Mouse (Mus musculus) left cerebral cortex, adult 2 months (tissue): Measurements from ENCODE around the gene Gm32742. TPM values are rescaled to one million over a fixed set of nuclear protein-coding genes. Genes with fewer than 3 reads are reported as not detected.

Experiments used
- DNase-seq, 2 experiments: peaks; one replicate each; pipeline ENCODE4 v3.0.0; 2021 to 2022; ENCODE audit warnings: low spot score in 2 of 2, mixed read lengths in 1 of 2; ENCODE audit errors: extremely low spot score in 1 of 2
- H3K27ac ChIP-seq: fragments of 200-600 bp; 2 replicates; pipeline ENCODE4 v1.8.1; 2022
- H3K4me3 ChIP-seq: fragments of 200-600 bp; 2 replicates; pipeline ENCODE4 v1.8.1; 2022
- CTCF ChIP-seq: fragments of 200-600 bp; IDR thresholded peaks from 2 replicates; pipeline ENCODE4 v1.8.1; 2022; ENCODE audit warnings: antibody characterized with exemption, mild to moderate bottlenecking, moderate library complexity
- intact Hi-C: fragments of 180-260 bp; cut with DNase I; formaldehyde crosslinking; loops from one replicate; pipeline ENCODE4 v1.15.1; 2025
- total RNA-seq, 2 experiments: library from RNA; stranded (reverse); gene quantifications; 2 replicates each; pipeline ENCODE4 v1.2.3; 2021

The Gm32742 gene
- total RNA-seq, 2 experiments from 2014 or later = not detected

DNA sequence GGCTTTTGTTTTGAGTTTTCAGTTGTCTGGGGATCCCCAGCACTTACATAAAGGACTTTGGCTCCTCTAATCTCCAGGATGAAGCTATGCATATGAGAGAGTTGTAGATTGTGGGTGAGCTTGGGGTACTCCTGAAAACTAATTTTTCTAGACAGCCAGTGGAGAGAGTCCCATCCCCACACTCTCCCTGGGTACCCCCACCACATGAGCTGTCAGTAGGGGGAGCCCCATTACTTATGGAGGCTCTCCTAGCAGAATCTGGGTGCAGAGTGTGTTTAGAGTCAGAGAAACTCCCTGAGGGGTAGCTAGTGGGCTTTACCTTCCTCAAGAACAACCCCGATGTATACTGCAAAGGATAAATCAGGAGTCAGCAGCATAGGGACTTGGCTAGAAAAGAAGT lies 13.0 kb upstream of the Gm32742 start:
- DNase-seq = no peak
- intact Hi-C loops = no loop called here
- no peak overlapping the region for H3K4me3 ChIP-seq
- no peak overlapping the region for H3K27ac ChIP-seq
- peak; percentile 43 for TF ChIP-seq CTCF

- intact Hi-C loops = no loop called here
- TF ChIP-seq CTCF = no peak
- no peak overlapping the region for H3K27ac ChIP-seq
- DNase-seq = no peak
- no peak overlapping the region for H3K4me3 ChIP-seq
These were observed 10.4 kb upstream of the Gm32742 start for GRCm38 (mm10) chr9:51175722-51176121.

DNA sequence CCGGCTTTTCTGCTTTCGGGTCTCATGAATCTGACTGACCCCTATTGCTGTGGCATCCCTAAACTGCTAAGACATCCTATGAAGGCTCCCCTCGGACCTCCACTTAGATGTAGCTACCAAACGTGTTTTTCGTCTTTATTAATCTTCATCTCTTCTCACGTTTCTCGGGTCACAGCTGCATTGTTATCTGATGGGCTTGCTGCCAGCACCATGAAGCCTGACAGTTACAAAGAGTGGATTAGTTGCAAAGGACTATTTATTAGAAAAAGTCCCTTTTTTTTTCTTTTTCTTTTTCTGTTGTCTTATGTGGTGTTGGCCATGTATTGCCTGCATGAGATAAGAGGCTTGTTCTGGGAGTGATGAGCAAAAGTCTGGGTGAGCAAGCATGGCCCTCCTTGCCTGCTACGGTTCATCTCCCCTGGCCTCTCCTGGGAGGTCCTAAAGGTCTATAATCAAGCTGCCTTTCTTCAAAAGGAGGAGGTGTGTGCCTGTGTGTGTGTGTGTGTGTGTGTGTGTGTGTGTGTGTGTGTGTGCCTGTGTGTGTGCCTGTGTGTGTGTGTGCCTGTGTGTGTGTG lies 9.7 kb upstream of the Gm32742 start:
- TF ChIP-seq CTCF = no peak
- H3K27ac ChIP-seq = no peak overlapping the region
- intact Hi-C loops = no loop called here
- H3K4me3 ChIP-seq = no peak overlapping the region
- no peak for DNase-seq

- Histone ChIP-seq H3K27ac (no peak overlapping the region), H3K4me3 (no peak overlapping the region)
- no peak for DNase-seq
- intact Hi-C loops = no loop called here
- TF ChIP-seq CTCF = no peak
These were observed 5.0 kb upstream of the Gm32742 start for GRCm38 (mm10) chr9:51170298-51170697.

- Histone ChIP-seq H3K4me3 (no peak overlapping the region), H3K27ac (no peak overlapping the region)
- TF ChIP-seq CTCF = no peak
- DNase-seq = no peak
- intact Hi-C loops = no loop called here
These were observed 3.8 kb upstream of the Gm32742 start for GRCm38 (mm10) chr9:51169133-51169532.

DNA sequence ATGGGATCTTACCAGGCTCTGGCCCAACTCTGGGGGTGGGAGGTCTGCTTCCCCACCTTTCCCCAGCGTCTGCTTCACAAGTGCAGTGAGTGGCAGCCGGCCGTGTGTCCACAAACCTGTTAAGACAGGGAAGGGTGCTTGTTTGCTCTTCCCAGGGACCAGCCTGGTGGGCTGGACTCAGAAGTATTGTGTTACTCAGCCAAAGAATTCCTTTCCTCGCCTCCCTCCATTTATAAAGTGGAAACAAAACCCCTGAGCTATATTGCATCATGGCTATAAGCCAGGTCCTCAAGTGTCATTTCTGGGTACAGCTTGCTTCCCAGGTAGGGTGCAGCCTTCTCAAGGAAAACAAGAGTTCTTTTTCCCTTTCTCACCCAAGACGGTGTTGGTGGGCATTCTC lies 3.4 kb upstream of the Gm32742 start:
- no peak for DNase-seq
- Histone ChIP-seq H3K27ac (no peak overlapping the region), H3K4me3 (no peak overlapping the region)
- no peak for TF ChIP-seq CTCF
- intact Hi-C loops = no loop called here

DNA sequence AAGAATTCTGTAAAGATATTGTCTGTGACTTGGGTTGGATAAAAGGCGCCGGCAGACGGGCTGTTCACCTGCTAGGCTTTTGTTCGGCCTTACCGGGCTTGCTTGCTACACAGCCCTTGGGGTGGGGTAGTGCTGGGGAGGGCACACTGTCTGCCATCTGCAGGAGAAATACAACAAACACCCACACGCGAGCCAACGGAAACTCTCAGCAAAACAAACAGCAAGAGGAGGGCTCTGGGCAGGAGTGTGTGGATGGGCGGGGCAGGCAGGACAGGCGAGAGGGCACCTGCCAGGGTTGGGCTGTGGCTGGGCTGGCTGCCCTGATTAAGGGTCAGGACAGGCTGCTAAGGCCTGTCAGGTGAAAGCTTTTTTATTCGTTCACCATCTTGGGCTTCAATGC lies 2.6 kb upstream of the Gm32742 start:
- Histone ChIP-seq H3K4me3 (no peak overlapping the region), H3K27ac (no peak overlapping the region)
- TF ChIP-seq CTCF = no peak
- DNase-seq = no peak
- intact Hi-C loops = no loop called here

- Histone ChIP-seq H3K27ac (no peak overlapping the region), H3K4me3 (no peak overlapping the region)
- intact Hi-C loops = loop anchor here (5.0 kb wide), 2 partner anchors 743 to 788 kb away; no protein-coding TSS in a partner anchor
- TF ChIP-seq CTCF = no peak; the same call in 1 of the 2 replicates
- DNase-seq = no peak
These were observed 1.3 kb downstream of the Gm32742 start for GRCm38 (mm10) chr9:51163989-51164388.

DNA sequence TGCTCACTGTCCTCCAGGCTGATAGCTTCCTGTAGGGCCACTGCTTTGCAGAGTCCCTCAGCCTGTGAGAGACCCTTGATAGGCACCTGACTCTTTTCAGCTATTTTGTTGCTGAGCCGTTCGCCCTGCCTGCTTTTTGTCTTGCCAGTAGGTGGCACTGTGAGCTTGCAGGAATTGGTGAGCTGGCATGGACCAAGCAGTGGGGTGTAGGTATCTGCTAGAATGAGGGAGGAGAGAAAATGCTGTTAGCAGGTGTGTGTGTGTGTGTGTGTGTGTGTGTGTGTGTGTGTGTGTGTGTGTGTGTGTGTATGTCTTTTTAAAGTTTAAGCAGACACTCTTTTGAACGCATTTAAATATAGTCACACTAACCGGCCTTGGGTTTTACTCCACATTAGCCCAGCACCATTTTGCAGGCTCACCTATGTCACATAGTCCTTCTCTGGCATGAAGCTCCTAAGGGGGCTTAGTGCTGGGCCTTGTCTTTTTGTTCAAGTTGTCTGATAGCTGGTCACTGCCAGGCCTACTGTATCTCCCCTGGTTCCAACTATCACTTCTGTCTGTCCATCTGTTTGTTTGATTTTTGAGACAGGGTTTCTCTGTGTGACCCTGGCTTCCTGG lies 3.4 kb downstream of the Gm32742 start:
- peak; percentile 79 to 87 for DNase-seq
- Histone ChIP-seq H3K27ac (no peak overlapping the region), H3K4me3 (no peak overlapping the region)
- peak; percentile 83 for TF ChIP-seq CTCF
- intact Hi-C loops = loop anchor here (1.0 to 5.0 kb wide), 3 partner anchors 130 to 790 kb away; no protein-coding TSS in a partner anchor

GRCm38 (mm10) chr9:51152079-51152752 lies 13.1 kb downstream of the Gm32742 start:
- peak; percentile 52 to 65 for DNase-seq
- TF ChIP-seq CTCF = peak; percentile 77
- no peak overlapping the region for H3K27ac ChIP-seq
- intact Hi-C loops = loop anchor here (1.0 to 10.0 kb wide), 5 partner anchors 95 to 690 kb away; no protein-coding TSS in a partner anchor
- H3K4me3 ChIP-seq = no peak overlapping the region

- intact Hi-C loops = loop anchor here (10.0 kb wide), 1 partner anchor 132 kb away; no protein-coding TSS in a partner anchor
- TF ChIP-seq CTCF = no peak
- Histone ChIP-seq H3K4me3 (no peak overlapping the region), H3K27ac (no peak overlapping the region)
- DNase-seq = no peak
These were observed 18.0 kb downstream of the Gm32742 start for GRCm38 (mm10) chr9:51147294-51147693.

GRCm38 (mm10) chr9:51146496-51146895 lies 18.8 kb downstream of the Gm32742 start:
- intact Hi-C loops = loop anchor here (10.0 kb wide), 1 partner anchor 132 kb away; no protein-coding TSS in a partner anchor
- Histone ChIP-seq H3K4me3 (no peak overlapping the region), H3K27ac (no peak overlapping the region)
- no peak for TF ChIP-seq CTCF
- DNase-seq = no peak
